30 mouse cellular contexts compared by ENCODE assay signal in the genomic region with DNA sequence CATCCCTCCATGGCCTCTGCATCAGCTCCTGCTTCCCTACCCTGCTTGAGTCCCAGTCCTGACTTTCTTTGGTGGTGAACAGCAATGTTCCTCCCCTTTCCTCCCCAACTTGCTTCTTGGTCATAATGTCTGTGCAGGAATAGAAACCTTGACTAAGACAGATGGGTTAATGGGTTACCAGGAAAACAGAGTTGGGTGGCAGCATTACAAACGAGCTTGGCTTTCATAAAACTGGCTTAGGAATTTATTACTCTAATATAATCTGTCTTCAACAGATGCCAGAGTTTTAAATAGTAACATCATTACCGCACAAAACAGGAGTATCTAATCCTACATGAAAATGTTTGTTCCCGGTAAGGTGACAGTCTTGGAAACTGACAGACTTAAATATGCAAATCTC.
DNase-seq lines count a peak whose midpoint lies in the region; ATAC-seq and TF ChIP-seq lines count a peak whose summit lies in the region.
"Had no signal": no experiment of that assay in that cellular context is flagged by ENCODE, and none has a peak within 500 bp of the region (broad histone marks: within the 10 kb centered on the region; RNA-seq: fewer than 3 reads in every experiment).

No protein-coding gene starts in this region.

- TF ChIP-seq CTCF in layer of hippocampus, adult 2 months (conservative IDR thresholded peaks at IDR 0.05): no peak

- no peaks in the 10 kb centered on the region for H3K9me3 ChIP-seq in forebrain, embryonic 16.5 days (ENCODE audit: control insufficient read depth, low read length)
- H3K9me3 ChIP-seq in forebrain, embryonic 12.5 days: no peaks in the 10 kb centered on the region
- H3K9me3 ChIP-seq: embryonic facial prominence, embryonic 10.5 days; embryonic facial prominence, embryonic 13.5 days; heart, embryonic 12.5 days; heart, embryonic 15.5 days had no signal

- 0 out of 2 replicates have a peak, but pooled peaks have one; percentile 28 for ATAC-seq in forebrain, embryonic 16.5 days
- ATAC-seq in forebrain, embryonic 12.5 days (ENCODE audit: low FRiP score): no peak
- ATAC-seq: hindbrain, postnatal 0 days; inflammation-experienced regulatory T-cells, adult 6 months; Patski had no signal

- WGBS in forebrain, embryonic 16.5 days: 50% methylated on average over 3 of the region's 3 CpGs
- WGBS in forebrain, embryonic 12.5 days: 86% methylated on average over 3 of the region's 3 CpGs

- no peak overlapping the region for H3K9ac ChIP-seq in forebrain, embryonic 16.5 days (replicated peaks; ENCODE audit: low read depth, low read length)
- no peak overlapping the region for H3K9ac ChIP-seq in forebrain, embryonic 12.5 days
- H3K9ac ChIP-seq: embryonic facial prominence, embryonic 13.5 days; heart, embryonic 12.5 days; heart, embryonic 15.5 days; hindbrain, embryonic 14.5 days had no signal

- no peaks in the 10 kb centered on the region for H3K36me3 ChIP-seq in forebrain, embryonic 16.5 days (ENCODE audit: control insufficient read depth, insufficient read depth)
- H3K36me3 ChIP-seq in forebrain, embryonic 12.5 days (replicated peaks): no peaks in the 10 kb centered on the region
- H3K36me3 ChIP-seq: embryonic facial prominence, embryonic 10.5 days; embryonic facial prominence, embryonic 13.5 days; G1E; heart, embryonic 12.5 days; heart, embryonic 15.5 days had no signal

- no peak overlapping the region for H3K27ac ChIP-seq in forebrain, embryonic 16.5 days (ENCODE audit: low read length)
- H3K27ac ChIP-seq in forebrain, embryonic 12.5 days: no peak overlapping the region
- 0 out of 2 replicates have a peak overlapping the region, but pooled peaks have one; percentile 55 for H3K27ac ChIP-seq in layer of hippocampus, adult 2 months
- H3K27ac ChIP-seq: embryonic facial prominence, embryonic 10.5 days; embryonic facial prominence, embryonic 13.5 days; heart, embryonic 15.5 days; hindbrain, embryonic 14.5 days; hindbrain, postnatal 0 days had no signal

- peak; percentile 8 to 9 for DNase-seq in kidney, adult 8-10 months
- DNase-seq in kidney, adult 18-20 months: no peak
- DNase-seq in layer of hippocampus, adult 2 months (ENCODE audit: low spot score in 2 of 2): no peak
- DNase-seq in layer of hippocampus, adult 11-12 months (ENCODE audit: low spot score): no peak
- DNase-seq in brain, adult 2 months (ENCODE audit: low read depth, low spot score): peak; percentile 18
- DNase-seq in left cerebral cortex, adult 8-10 months (ENCODE audit: low spot score in 2 of 2): no peak
- DNase-seq: adrenal gland, postnatal 10 days; adrenal gland, postnatal 36 days; B cell, adult 2 months; cerebellum, adult 11-12 months; cerebellum, adult 8-10 months; cerebellum, postnatal 10 days; cerebellum, postnatal 36 days; embryo, embryonic 11 days; gastrocnemius, postnatal 25 days; heart, adult 18-20 months; heart, postnatal 4 days had no signal

- no peaks in the 10 kb centered on the region for H3K4me1 ChIP-seq in forebrain, embryonic 16.5 days (replicated peaks; ENCODE audit: control insufficient read depth, insufficient read depth, low read length)
- no peaks in the 10 kb centered on the region for H3K4me1 ChIP-seq in forebrain, embryonic 12.5 days
- H3K4me1 ChIP-seq: heart, embryonic 12.5 days; heart, embryonic 15.5 days had no signal

- no peak overlapping the region for H3K4me2 ChIP-seq in forebrain, embryonic 16.5 days (ENCODE audit: low read length)
- no peak overlapping the region for H3K4me2 ChIP-seq in forebrain, embryonic 12.5 days
- H3K4me2 ChIP-seq: embryonic facial prominence, embryonic 13.5 days; heart, embryonic 12.5 days; heart, embryonic 15.5 days; hindbrain, embryonic 14.5 days had no signal

- H3K27me3 ChIP-seq in forebrain, embryonic 16.5 days (replicated peaks; ENCODE audit: control insufficient read depth, insufficient read depth, low read length): no peaks in the 10 kb centered on the region
- no peaks in the 10 kb centered on the region for H3K27me3 ChIP-seq in forebrain, embryonic 12.5 days
- H3K27me3 ChIP-seq: CH12.LX; embryonic facial prominence, embryonic 13.5 days; heart, embryonic 12.5 days; heart, embryonic 15.5 days had no signal

- no peak overlapping the region for H3K4me3 ChIP-seq in forebrain, embryonic 16.5 days (replicated peaks; ENCODE audit: low read length)
- H3K4me3 ChIP-seq in forebrain, embryonic 12.5 days (replicated peaks): no peak overlapping the region
- no peak overlapping the region for H3K4me3 ChIP-seq in layer of hippocampus, adult 2 months
- H3K4me3 ChIP-seq: embryonic facial prominence, embryonic 10.5 days; embryonic facial prominence, embryonic 13.5 days; erythroblast, embryonic 14.5 days; heart, embryonic 12.5 days; heart, embryonic 15.5 days had no signal

Comparison
In these comparisons a context has a peak if more than half of its experiments do, and no peak if none do; other contexts are left out.
1. DNase-seq: peak in kidney, adult 8-10 months (2 of 2) and brain, adult 2 months (single experiment); none in kidney, adult 18-20 months (single experiment), layer of hippocampus, adult 2 months (0 of 2), layer of hippocampus, adult 11-12 months (single experiment) and left cerebral cortex, adult 8-10 months (0 of 2).